Mouse (Mus musculus): ENCODE measurements around the gene Gnai3. TPM values are rescaled to one million over a fixed set of nuclear protein-coding genes. Genes with fewer than 3 reads are reported as not detected.

Gnai3 gene
- polyA plus RNA-seq, 1 experiment: 45.9 TPM

DNA sequence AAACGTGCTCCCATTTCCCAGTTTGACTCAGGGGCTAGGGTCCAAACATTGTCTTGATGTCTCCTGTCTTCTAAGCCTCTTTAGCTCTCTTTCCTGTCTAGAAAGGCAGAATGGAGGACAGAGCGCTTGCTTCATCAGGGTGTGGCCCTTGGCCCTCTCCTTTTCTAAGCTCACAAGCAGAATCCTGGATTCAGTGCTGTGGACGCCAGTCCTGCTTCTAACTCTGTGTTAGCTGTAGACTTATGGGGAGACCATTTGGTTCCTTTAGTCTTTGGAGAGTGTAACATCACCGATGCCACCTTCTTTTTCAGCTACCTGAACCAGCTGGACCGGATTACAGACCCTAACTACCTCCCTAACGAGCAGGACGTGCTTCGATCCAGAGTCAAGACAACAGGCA, 48.3 kb downstream of the Gnai3 start:
- TF ChIP-seq GATA1 (IDR thresholded peaks at IDR 0.05; ENCODE audit: low read length): no peak

DNA sequence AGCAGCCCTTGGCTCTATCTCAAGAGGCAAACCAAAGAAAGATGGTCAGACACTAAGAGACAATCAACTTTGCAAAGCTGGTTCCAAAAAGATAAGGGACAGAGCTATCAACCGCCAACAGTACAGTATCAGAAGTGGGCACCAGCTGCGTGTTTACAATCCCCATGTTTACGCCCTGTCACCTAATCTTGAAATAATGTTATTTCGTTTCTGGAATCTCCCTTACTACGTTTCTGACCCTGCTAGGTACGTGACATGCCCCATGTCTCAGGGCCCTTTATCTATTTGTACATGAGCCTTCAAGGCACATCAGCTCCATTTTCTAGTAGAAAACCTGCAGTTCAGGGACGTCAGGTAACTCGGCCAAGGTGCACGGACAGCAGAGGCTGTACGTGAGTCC, 49.2 kb downstream of the Gnai3 start:
- peak; percentile 100 for TF ChIP-seq GATA1 (IDR thresholded peaks at IDR 0.05; ENCODE audit: low read length)

DNA sequence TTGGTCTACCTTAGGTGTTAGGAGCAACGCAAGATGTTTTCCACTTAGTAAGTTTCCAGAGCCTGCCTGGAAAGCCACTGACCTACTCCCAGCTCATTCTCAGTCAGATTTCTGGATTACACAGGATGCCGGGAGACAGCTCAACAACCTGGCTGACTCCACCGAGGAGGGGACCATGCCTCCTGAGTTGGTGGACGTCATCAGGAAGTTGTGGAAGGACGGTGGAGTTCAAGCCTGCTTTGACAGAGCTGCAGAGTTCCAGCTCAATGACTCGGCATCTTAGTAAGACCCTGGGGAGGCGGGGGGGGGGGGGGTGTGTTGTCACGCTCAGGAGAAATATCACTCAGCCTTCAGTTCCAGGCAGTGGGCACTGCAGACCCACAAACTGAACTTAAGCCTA, 49.7 kb downstream of the Gnai3 start:
- no peak for TF ChIP-seq GATA1 (IDR thresholded peaks at IDR 0.05; ENCODE audit: low read length)

DNA sequence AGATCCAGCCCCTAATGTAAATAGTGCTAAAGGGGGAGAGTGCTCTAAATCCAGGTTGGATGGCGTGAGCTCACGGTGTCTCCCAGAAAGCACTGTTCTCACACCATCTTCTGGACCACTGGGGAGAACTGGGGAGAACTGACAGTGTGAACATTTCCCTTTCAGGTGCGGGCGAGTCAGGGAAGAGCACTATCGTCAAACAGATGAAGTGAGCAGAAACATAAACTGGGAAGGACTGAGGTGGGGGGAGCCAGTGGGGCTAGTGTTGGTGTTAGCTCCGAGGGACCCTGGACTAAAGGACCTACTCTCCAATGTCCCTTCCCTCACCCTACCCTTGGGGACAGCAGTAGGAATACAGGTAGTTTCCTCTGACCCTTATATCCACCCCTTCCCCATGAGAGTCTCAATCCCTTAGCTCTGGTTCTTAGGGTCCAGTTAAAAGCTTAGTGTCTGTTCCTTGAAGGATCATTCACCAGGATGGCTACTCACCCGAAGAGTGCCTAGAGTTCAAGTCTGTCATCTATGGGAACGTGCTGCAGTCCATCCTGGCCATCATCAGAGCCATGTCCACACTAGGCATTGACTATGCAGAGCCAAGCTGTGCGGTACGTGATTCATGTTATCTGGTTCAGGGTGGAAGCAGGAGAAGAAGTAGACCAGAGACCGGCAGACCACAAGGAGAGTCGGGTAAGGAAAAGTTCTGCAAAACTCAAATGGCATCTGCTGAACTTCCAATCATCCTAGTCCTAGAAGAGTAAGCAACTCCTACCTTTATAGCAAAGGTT, 50.8 kb downstream of the Gnai3 start:
- no peak for TF ChIP-seq GATA1 (IDR thresholded peaks at IDR 0.05; ENCODE audit: low read length)

GRCm38 (mm10) chr3:108094146-108094545, 51.8 kb downstream of the Gnai3 start:
- TF ChIP-seq GATA1 (IDR thresholded peaks at IDR 0.05; ENCODE audit: low read length): no peak

- TF ChIP-seq GATA1 (IDR thresholded peaks at IDR 0.05; ENCODE audit: low read length): no peak
Measured at GRCm38 (mm10) chr3:108093306-108093705, 52.6 kb downstream of the Gnai3 start.

- TF ChIP-seq GATA1 (IDR thresholded peaks at IDR 0.05; ENCODE audit: low read length): no peak
Measured at GRCm38 (mm10) chr3:108092536-108093115, 53.3 kb downstream of the Gnai3 start, which contains the start of gene Gnat2. Gene Gnat2, plus strand, starts transcription at chr3:108092789.

DNA sequence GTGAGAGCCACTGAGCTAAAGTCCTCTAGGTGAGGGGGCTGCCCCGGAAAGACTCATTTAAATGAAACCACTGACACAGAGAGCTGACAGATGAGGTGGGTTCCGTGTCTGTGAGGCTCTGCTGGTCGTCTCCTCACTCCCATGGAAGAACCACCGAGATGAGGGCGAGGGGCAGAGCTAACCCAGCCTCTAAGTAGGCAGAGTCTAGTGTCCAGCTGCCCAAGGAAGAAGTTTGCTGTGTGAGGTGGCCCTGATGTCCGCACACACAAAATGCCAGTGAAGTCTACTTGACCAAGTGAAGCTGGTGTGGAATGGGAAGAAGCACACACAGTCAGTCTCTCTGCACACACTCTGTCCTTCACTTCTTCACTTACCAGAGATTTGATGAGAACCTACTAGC, 53.9 kb downstream of the Gnai3 start:
- TF ChIP-seq GATA1 (IDR thresholded peaks at IDR 0.05; ENCODE audit: low read length): no peak

- TF ChIP-seq GATA1 (IDR thresholded peaks at IDR 0.05; ENCODE audit: low read length): no peak
Measured at GRCm38 (mm10) chr3:108090561-108090960, 55.4 kb downstream of the Gnai3 start.

DNA sequence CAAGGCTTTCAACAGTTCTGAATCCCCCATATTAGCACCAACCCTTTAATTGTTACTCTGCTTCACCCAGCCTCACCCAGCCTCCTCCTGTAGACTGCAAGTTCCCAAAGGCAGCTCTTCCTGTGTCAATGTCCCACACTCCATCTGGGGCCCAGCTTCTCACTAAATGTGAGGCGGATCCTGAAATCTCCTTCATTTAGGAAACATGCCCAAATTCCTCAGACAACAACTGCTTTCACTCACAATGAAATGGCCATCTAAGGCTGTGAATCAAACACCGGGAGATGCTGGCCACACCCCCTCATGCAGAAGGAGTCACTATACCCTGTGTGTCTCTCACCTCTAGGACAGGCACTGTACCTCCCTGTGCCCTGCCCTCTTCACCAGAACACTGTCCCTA, 56.0 kb downstream of the Gnai3 start:
- no peak for TF ChIP-seq GATA1 (IDR thresholded peaks at IDR 0.05; ENCODE audit: low read length)

DNA sequence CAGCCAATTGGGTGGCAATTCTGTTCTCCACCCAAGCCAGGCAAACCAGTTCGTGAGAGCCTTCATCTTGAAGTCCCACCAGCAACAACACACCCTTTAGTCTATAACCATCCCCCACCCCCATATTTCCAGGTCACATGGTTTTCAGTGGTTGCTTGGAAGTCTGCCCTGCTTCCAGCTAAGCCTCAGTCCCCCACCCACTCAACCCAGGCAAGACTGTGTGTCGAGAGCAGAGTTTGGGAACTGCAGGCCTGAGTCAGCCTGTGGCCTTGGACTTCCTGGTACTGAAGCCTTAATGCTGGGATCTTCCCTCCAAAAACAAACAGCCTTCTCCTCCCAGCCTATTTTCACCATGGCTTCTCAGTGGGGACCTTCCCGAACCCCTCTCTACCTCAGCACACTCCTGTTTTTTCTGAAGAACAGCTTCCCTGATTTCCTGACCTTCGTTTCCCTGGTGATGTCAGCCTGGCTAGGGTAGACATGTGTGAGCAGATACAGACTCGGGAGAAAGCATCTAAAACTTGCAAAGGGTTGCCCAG, 57.0 kb downstream of the Gnai3 start:
- no peak for TF ChIP-seq GATA1 (IDR thresholded peaks at IDR 0.05; ENCODE audit: low read length)

DNA sequence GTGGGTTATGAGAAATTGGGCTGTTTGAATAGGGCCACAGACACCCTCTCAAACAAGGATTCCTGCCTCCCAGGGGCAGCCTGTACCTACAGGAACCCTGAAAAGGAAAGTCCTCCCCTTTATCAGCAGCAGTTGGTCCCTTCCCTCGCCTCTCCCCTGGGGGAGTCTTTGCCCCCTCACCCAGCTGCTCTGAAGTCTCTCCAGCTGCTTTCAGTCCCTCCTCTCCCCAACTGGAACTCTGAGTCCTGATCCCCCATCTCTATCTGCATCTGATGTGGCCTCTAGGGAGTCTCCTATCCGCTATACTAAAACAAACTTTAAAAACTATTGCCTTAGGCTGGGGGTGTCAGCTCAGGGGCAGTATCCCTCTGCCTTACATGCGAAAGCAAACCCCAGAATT, 58.6 kb downstream of the Gnai3 start:
- TF ChIP-seq GATA1 (IDR thresholded peaks at IDR 0.05; ENCODE audit: low read length): no peak

- TF ChIP-seq GATA1 (IDR thresholded peaks at IDR 0.05; ENCODE audit: low read length): no peak
Measured at GRCm38 (mm10) chr3:108086470-108086979, 59.4 kb downstream of the Gnai3 start, which contains the start of gene Ampd2. Gene Ampd2, minus strand, starts transcription at chr3:108086651.

- no peak for TF ChIP-seq GATA1 (IDR thresholded peaks at IDR 0.05; ENCODE audit: low read length)
Measured at GRCm38 (mm10) chr3:108085721-108086469, 60.1 kb downstream of the Gnai3 start.

DNA sequence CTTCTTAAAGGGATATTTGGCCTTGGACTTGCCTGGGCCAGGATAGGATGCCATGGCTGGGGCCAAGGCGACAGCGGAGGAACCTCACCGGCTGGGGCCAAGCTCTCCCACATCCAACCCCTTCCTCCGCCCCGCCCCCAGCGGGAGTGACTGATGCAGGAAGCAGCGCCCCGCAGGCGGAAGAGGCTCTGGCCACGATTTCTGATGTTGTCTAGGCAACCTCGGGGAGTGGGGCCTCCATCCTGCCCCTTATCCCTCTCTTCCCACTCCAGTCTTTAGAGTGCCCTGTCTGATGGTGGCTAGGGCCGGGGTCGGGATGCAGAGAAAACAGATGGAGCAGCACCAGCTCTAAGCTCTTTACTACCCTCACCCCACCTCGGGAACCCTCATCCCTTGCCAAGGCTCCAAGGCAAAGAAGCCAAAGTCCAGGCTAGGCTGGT, 60.6 kb downstream of the Gnai3 start:
- no peak for TF ChIP-seq GATA1 (IDR thresholded peaks at IDR 0.05; ENCODE audit: low read length)

Measured in G1E-ER4 (cell line).